Mouse (Mus musculus) gonadal fat pad, adult 2 months (tissue): Measurements from ENCODE around the gene Laptm4a. TPM values are rescaled to one million over a fixed set of nuclear protein-coding genes. Genes with fewer than 3 reads are reported as not detected.

ENCODE experiments used
- DNase-seq: peaks from one replicate; pipeline ENCODE4 v3.0.0-alpha.2; 2012; ENCODE audit warnings: low read depth
- polyA plus RNA-seq: library from polyadenylated mRNA; depleted of rRNA; stranded (reverse); fragments of >200 nt; gene quantifications from 2 replicates; pipeline ENCODE4 v1.2.3, GENCODE M21; 2012; rRNA removed

Laptm4a gene
- polyA plus RNA-seq, 1 experiment: 423 TPM

- no peak for DNase-seq
Measured at GRCm38 (mm10) chr12:8954161-8954561, 32.7 kb downstream of the Laptm4a start.

GRCm38 (mm10) chr12:8961607-8962316 is 40.3 kb downstream of the Laptm4a start:
- no peak for DNase-seq

DNA sequence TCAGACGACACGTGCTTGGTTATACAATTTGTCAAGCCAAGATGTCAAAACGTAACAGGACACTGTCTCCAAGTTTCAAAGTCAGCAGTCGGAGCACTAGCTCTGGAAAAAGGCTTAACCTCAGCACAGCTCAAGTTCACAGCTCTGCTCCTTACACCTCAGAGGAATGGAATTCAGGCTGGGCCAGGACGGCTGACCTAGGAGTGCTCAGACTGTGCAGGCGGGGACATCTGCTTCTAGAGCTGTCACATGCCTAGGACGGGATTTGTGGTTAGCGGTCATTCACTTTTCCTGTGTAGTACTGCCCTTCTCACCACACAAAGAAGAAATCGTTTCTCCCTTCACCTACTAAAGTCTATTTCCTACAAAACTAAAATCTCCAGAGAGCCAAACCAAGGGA is 48.4 kb downstream of the Laptm4a start:
- no peak for DNase-seq

GRCm38 (mm10) chr12:8973820-8974465 is 52.5 kb downstream of the Laptm4a start, which contains the start of gene Wdr35:
Gene Wdr35 (plus strand): TSS chr12:8973892.
- no peak for DNase-seq

GRCm38 (mm10) chr12:8975076-8975475 is 53.6 kb downstream of the Laptm4a start:
- no peak for DNase-seq

Other genes starting within 250 kb of the Laptm4a start
- gene Pum2, start 247.5 kb upstream of the Laptm4a start, polyA plus RNA-seq: 50.7 and 57.4 TPM in 2 replicates
- 96.6 and 128 TPM in 2 replicates for gene Sdc1, start 150.3 kb upstream of the Laptm4a start, polyA plus RNA-seq
- gene Matn3, start 26.3 kb downstream of the Laptm4a start, polyA plus RNA-seq: not detected in 2 replicates
- 3.8 and 4.7 TPM in 2 replicates for gene Wdr35, start 52.2 kb downstream of the Laptm4a start, polyA plus RNA-seq
- gene Ttc32, start 108.3 kb downstream of the Laptm4a start, polyA plus RNA-seq: 8.9 and 10.3 TPM in 2 replicates